Mouse (Mus musculus) MEL-GATA-1-ER (cell line): ENCODE results near the gene Mlst8.

Experiments used
- DNase-seq: peaks from one replicate; pipeline ENCODE4 v3.0.0-alpha.2; 2012; ENCODE audit warnings: low read depth; ENCODE audit errors: extremely low read depth

Mlst8 gene

GRCm38 (mm10) chr17:24478663-24479380 is at the start of gene Mlst8:
Gene Mlst8, minus strand, starts transcription at chr17:24479078.
- peak; percentile 88 for DNase-seq

- no peak for DNase-seq
These were observed 49.7 kb upstream of the Mlst8 start for GRCm38 (mm10) chr17:24528560-24528918.

GRCm38 (mm10) chr17:24527723-24528559 is 49.1 kb upstream of the Mlst8 start, which contains the start of gene Traf7:
Gene Traf7, minus strand, starts transcription at chr17:24527938.
- peak; percentile 100 for DNase-seq

- no peak for DNase-seq
These were observed 48.4 kb upstream of the Mlst8 start for GRCm38 (mm10) chr17:24527315-24527714.

- DNase-seq: no peak
These were observed 45.9 kb upstream of the Mlst8 start for GRCm38 (mm10) chr17:24524734-24525133.

GRCm38 (mm10) chr17:24520450-24520849 is 41.6 kb upstream of the Mlst8 start:
- DNase-seq: no peak

- DNase-seq: no peak
These were observed 35.7 kb upstream of the Mlst8 start for GRCm38 (mm10) chr17:24514270-24515257.

GRCm38 (mm10) chr17:24513609-24514008 is 34.7 kb upstream of the Mlst8 start:
- DNase-seq: no peak

- no peak for DNase-seq
These were observed 29.1 kb upstream of the Mlst8 start for GRCm38 (mm10) chr17:24507806-24508460.

GRCm38 (mm10) chr17:24507129-24507664 is 28.3 kb upstream of the Mlst8 start:
- no peak for DNase-seq

- DNase-seq: no peak
These were observed 27.6 kb upstream of the Mlst8 start for GRCm38 (mm10) chr17:24506332-24507070.

GRCm38 (mm10) chr17:24505286-24505955 is 26.5 kb upstream of the Mlst8 start:
- no peak for DNase-seq

GRCm38 (mm10) chr17:24504085-24504484 is 25.2 kb upstream of the Mlst8 start:
- no peak for DNase-seq

- DNase-seq: no peak
These were observed 23.3 kb upstream of the Mlst8 start for GRCm38 (mm10) chr17:24502208-24502607.

- no peak for DNase-seq
These were observed 17.1 kb upstream of the Mlst8 start for GRCm38 (mm10) chr17:24496026-24496425.

- no peak for DNase-seq
These were observed 16.6 kb upstream of the Mlst8 start for GRCm38 (mm10) chr17:24495443-24495842.

- no peak for DNase-seq
These were observed 15.9 kb upstream of the Mlst8 start for GRCm38 (mm10) chr17:24494627-24495335.

- no peak for DNase-seq
These were observed 11.5 kb upstream of the Mlst8 start for GRCm38 (mm10) chr17:24490399-24490798.
